Mouse (Mus musculus) heart, adult 2 months (tissue): ENCODE measurements around the gene Smug1. TPM values are rescaled to one million over a fixed set of nuclear protein-coding genes. Genes with fewer than 3 reads are reported as not detected.

ENCODE experiments used
- DNase-seq, 2 experiments: peaks; one replicate each; pipeline ENCODE4 v3.0.0; 2021
- H3K27ac ChIP-seq: fragments of 200-600 bp; 2 replicates; pipeline ENCODE4 v1.8.1; 2022
- H3K27me3 ChIP-seq: fragments of 200-500 bp; 2 replicates; pipeline ENCODE4 v1.6.1; 2012; ENCODE audit warnings: mild to moderate bottlenecking, low read length, inconsistent platforms, mixed read lengths; ENCODE audit not compliant: control insufficient read depth, insufficient read depth
- H3K36me3 ChIP-seq: fragments of 200-500 bp; 2 replicates; pipeline ENCODE4 v1.6.1; 2012; ENCODE audit warnings: low read length, inconsistent platforms; ENCODE audit not compliant: control insufficient read depth, insufficient read depth
- H3K4me1 ChIP-seq: fragments of 200-500 bp; 2 replicates; pipeline ENCODE4 v1.6.1; 2011; ENCODE audit warnings: low read length; ENCODE audit not compliant: control insufficient read depth, insufficient read depth
- H3K4me3 ChIP-seq: fragments of 200-600 bp; 2 replicates; pipeline ENCODE4 v1.8.1; 2022
- H3K79me2 ChIP-seq: fragments of 200-500 bp; replicated peaks from 2 replicates; pipeline ENCODE4 v1.6.1; 2012; ENCODE audit warnings: mild to moderate bottlenecking, inconsistent platforms, low read length, moderate library complexity, mixed read lengths; ENCODE audit not compliant: control insufficient read depth, insufficient read depth
- H3K9ac ChIP-seq: fragments of 200-500 bp; 2 replicates; pipeline ENCODE4 v1.6.1; 2012; ENCODE audit warnings: low read depth, mild to moderate bottlenecking, control low read depth, inconsistent platforms, low read length, mixed read lengths
- CTCF ChIP-seq: fragments of 200-600 bp; IDR thresholded peaks from 2 replicates; pipeline ENCODE4 v1.8.1; 2022; ENCODE audit warnings: antibody characterized with exemption, mild to moderate bottlenecking, moderate library complexity
- EP300 ChIP-seq: fragments of 200-500 bp; IDR thresholded peaks from 2 replicates; pipeline ENCODE4 v1.6.1; 2011; ENCODE audit warnings: low read depth, low read length, control low read depth; ENCODE audit not compliant: insufficient read depth
- POLR2A ChIP-seq: fragments of 200-500 bp; IDR thresholded peaks from 2 replicates; pipeline ENCODE4 v1.6.1; 2011; ENCODE audit warnings: mild to moderate bottlenecking, low read depth, low read length, control low read depth; ENCODE audit not compliant: insufficient read depth
- WGBS: fragments of 180-500 bp; shearing (Covaris S2); methylation state at CpG from one replicate; pipeline ENCODE4 v1.1.7; 2018; 5-methylcytosine and 5-hydroxymethylcytosine counted together
- intact Hi-C: fragments of 180-260 bp; cut with DNase I; formaldehyde crosslinking; loops from one replicate; pipeline ENCODE4 v1.15.1; 2025
- polyA plus RNA-seq: library from polyadenylated mRNA; depleted of rRNA; stranded (reverse); fragments of >200 nt; gene quantifications from 2 replicates; pipeline ENCODE4 v1.2.3, GENCODE M21; 2012
- total RNA-seq, 2 experiments: library from RNA; stranded (reverse); gene quantifications; 2 replicates each; pipeline ENCODE4 v1.2.3; 2021

The Smug1 gene
- total and polyA plus RNA-seq, 3 experiments = 13.3 to 15.2 (median 13.9) TPM

DNA sequence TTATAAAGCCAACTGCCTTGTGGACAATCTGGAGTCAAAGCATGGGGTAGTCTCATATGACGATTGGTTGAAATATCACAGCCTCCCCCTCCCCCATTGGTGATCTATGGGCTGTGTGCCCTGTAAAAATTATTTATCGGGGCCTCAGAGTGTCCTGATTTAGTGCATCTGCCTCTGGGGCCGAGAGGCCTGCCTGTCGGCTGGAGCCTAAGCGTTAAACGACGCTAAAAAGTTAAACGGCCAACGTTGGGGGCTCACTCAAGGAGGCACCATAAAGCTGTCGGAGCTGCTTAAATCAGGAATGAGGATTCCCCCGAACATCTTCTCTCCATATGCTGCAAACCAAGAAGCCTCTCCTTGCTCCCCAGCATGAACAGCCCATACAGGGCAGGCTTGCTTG, 46.3 kb downstream of the Smug1 start:
- Histone ChIP-seq H3K27ac (no peak overlapping the region), H3K79me2 (no peaks in the 10 kb centered on the region), H3K27me3 (no peaks in the 10 kb centered on the region; the same call in 1 of the 2 replicates), H3K36me3 (no peaks in the 10 kb centered on the region), H3K4me1 (no peaks in the 10 kb centered on the region), H3K4me3 (no peak overlapping the region), H3K9ac (no peak overlapping the region)
- TF ChIP-seq CTCF (no peak), POLR2A (no peak), EP300 (no peak)
- no peak for DNase-seq
- intact Hi-C loops = no loop called here
- WGBS = 72% methylated on average over 11 of the region's 11 CpGs

DNA sequence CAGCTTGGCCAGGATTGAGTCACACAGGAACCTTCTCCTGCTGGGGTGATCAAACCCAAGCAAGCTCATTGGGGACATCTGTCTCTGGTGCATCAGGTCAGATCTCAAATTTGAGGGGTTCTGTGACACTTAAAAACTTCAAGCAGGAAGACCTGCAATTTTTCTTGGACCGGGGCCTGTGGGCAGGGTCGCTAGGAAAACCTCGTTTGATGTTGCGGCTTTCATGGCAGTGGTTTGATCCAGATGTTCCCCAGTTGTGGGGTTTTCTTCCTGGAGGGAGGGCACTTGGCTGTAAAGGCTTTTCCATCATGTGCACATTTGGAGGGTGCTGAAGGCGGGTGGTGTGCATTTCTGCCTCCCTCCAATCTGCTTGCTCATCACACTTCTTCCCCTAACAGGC, 51.2 kb downstream of the Smug1 start:
- no peak overlapping the region for H3K27ac ChIP-seq
- 39% methylated on average over 5 of the region's 5 CpGs for WGBS

DNA sequence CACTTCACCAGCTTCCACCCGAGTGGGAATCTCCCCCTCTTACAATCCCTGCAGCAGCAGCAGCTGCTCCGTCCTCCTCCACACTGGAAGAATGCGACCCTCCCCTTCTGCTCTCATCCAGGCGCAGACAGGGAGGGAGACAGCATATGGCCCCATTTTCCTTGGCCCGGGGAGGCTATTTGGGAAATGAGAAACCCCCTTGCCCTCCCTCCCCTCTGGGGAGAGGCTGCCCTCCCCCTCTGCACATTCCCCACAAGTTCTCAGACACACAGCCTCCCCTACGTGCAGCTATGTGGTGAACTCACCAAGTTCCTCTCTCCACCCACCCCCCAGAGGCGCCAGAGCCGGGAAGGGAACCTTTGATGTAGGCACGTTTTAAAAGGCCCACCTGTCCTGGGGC, 51.6 kb downstream of the Smug1 start:
- 8% methylated on average over 9 of the region's 9 CpGs for WGBS
- Histone ChIP-seq H3K4me1 (no peaks in the 10 kb centered on the region), H3K4me3 (no peak overlapping the region), H3K9ac (no peak overlapping the region), H3K79me2 (no peaks in the 10 kb centered on the region), H3K27ac (no peak overlapping the region), H3K36me3 (no peaks in the 10 kb centered on the region), H3K27me3 (peaks cover 1% of the 10 kb centered on the region; the same call in 1 of the 2 replicates)
- TF ChIP-seq EP300 = no peak
- no peak for TF ChIP-seq POLR2A
- no peak for TF ChIP-seq CTCF
- DNase-seq = no peak
- intact Hi-C loops = no loop called here

More for the DNA sequence above, 51.2 kb downstream of the Smug1 start:
- TF ChIP-seq CTCF = no peak
- no peak for TF ChIP-seq EP300
- TF ChIP-seq POLR2A = no peak
- no peak for DNase-seq
- H3K27me3 ChIP-seq = peaks cover 1% of the 10 kb centered on the region; the same call in 1 of the 2 replicates
- no peaks in the 10 kb centered on the region for H3K79me2 ChIP-seq
- intact Hi-C loops = no loop called here
- H3K4me1 ChIP-seq = no peaks in the 10 kb centered on the region
- no peak overlapping the region for H3K4me3 ChIP-seq
- H3K9ac ChIP-seq = no peak overlapping the region
- H3K36me3 ChIP-seq = no peaks in the 10 kb centered on the region

DNA sequence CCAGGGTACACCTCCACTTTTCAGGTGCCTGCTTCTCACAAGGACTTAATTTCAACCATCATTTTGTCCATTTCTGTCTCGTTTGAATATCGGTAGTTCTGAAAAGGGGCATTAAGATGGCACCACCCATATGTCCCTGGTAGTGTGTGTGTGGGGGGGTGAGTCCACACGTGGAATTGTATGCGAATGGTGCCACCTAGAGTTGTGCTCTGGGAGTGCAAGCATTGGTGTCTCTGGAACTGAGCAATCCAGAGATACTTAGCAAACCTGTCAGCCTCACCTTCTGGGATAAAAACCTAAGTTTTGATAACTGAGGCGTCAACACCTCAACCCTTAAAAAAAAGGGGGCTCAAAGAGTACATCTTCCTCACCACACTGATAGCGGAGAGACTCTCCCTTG, 53.8 kb downstream of the Smug1 start:
- intact Hi-C loops = no loop called here
- H3K79me2 ChIP-seq = no peaks in the 10 kb centered on the region
- no peaks in the 10 kb centered on the region for H3K36me3 ChIP-seq
- WGBS = 74% methylated on average over 6 of the region's 6 CpGs
- DNase-seq = no peak
- TF ChIP-seq EP300 (no peak), CTCF (no peak), POLR2A (no peak)
- no peak overlapping the region for H3K4me3 ChIP-seq
- no peaks in the 10 kb centered on the region for H3K4me1 ChIP-seq
- peaks cover 1% of the 10 kb centered on the region; the same call in 1 of the 2 replicates for H3K27me3 ChIP-seq
- no peak overlapping the region for H3K27ac ChIP-seq
- H3K9ac ChIP-seq = no peak overlapping the region

DNA sequence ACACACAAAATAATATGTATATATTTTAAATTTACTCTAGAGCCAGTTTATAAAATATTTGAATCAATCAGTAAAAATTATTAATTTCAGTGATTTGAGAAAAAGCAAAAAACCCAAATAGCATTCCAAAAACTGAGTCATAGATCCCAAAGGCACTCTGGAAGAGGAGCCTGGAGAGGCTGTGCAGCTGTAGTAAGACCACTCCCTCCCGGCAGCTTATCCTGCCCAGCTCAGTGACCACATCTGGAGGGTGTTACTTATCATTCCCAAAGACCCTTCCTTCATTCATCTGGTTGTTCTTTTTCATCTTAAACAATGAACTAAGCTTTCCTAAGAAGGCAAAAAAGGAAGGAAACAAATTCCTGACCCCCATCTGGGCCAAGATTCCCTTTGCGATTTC, 54.6 kb downstream of the Smug1 start:
- Histone ChIP-seq H3K27me3 (0 out of 2 replicates have a peak, but pooled peaks cover 1% of the 10 kb centered on the region), H3K9ac (no peak overlapping the region), H3K27ac (no peak overlapping the region), H3K36me3 (no peaks in the 10 kb centered on the region), H3K79me2 (no peaks in the 10 kb centered on the region), H3K4me3 (no peak overlapping the region), H3K4me1 (no peaks in the 10 kb centered on the region)
- WGBS = 48% methylated on average over 2 of the region's 2 CpGs
- intact Hi-C loops = no loop called here
- no peak for DNase-seq
- TF ChIP-seq POLR2A (no peak), EP300 (no peak)

DNA sequence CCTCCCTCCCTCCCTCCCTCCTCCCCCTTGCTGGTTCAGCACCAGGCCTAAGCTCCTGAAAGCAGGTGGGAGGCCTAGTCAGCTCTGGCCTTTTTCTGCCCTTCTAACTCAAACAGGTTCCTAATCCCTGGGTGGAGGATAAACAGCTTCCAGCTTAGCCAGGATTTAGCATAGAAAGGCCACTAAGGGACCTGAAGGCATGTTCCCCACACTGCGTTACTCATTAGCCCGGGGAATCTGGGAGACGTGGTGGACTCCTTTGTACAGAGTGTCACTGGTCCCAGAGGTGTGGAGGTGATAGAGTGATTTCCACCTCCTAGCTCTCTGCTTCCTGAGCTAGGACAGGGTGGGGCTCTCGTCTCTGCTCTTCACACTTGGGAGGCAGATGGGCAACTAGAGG, 57.0 kb downstream of the Smug1 start:
- Histone ChIP-seq H3K4me1 (no peaks in the 10 kb centered on the region), H3K27me3 (0 out of 2 replicates have a peak, but pooled peaks cover 1% of the 10 kb centered on the region), H3K27ac (no peak overlapping the region), H3K79me2 (no peaks in the 10 kb centered on the region), H3K4me3 (no peak overlapping the region), H3K36me3 (no peaks in the 10 kb centered on the region), H3K9ac (no peak overlapping the region)
- no peak for DNase-seq
- TF ChIP-seq CTCF (no peak), POLR2A (no peak)
- 64% methylated on average over 4 of the region's 4 CpGs for WGBS
- intact Hi-C loops = no loop called here
